Mouse (Mus musculus) neural tube, embryonic 14.5 days (tissue): Measurements from ENCODE around the gene Gm6583. TPM values are rescaled to one million over a fixed set of nuclear protein-coding genes. Genes with fewer than 3 reads are reported as not detected.
A peak's percentile ranks its signal among the peaks of the same experiment; 100 is the strongest.

Experiments used
- ATAC-seq: fragments of 200-750 bp; cut with Nextera tagmentation; 2 replicates; pipeline ENCODE4 v1.8.0; 2017; ENCODE audit warnings: low read depth, mild to moderate bottlenecking, moderate TSS enrichment, moderate library complexity
- H3K27ac ChIP-seq: fragments of 300-500 bp; sonication (generic); 2 replicates; pipeline ENCODE4 v1.5.1; 2014; ENCODE audit warnings: low read depth, mild to moderate bottlenecking, control low read depth, low read length, moderate library complexity, mixed read lengths
- H3K27me3 ChIP-seq: fragments of 300-500 bp; sonication (generic); 2 replicates; pipeline ENCODE4 v1.6.1; 2014; ENCODE audit warnings: low read length; ENCODE audit not compliant: control insufficient read depth, insufficient read depth
- H3K36me3 ChIP-seq: fragments of 300-500 bp; sonication (generic); 2 replicates; pipeline ENCODE4 v1.6.1; 2014; ENCODE audit warnings: low read length, mixed read lengths; ENCODE audit not compliant: control insufficient read depth, insufficient read depth
- H3K4me1 ChIP-seq: fragments of 300-500 bp; sonication (generic); 2 replicates; pipeline ENCODE4 v1.6.1; 2014; ENCODE audit warnings: low read length; ENCODE audit not compliant: control insufficient read depth, insufficient read depth
- H3K4me2 ChIP-seq: fragments of 300-500 bp; sonication (generic); 2 replicates; pipeline ENCODE4 v1.6.1; 2014; ENCODE audit warnings: mild to moderate bottlenecking, low read depth, low read length, control low read depth
- H3K4me3 ChIP-seq: fragments of 300-500 bp; sonication (generic); 2 replicates; pipeline ENCODE4 v1.5.1; 2014; ENCODE audit warnings: low read depth, low read length, control low read depth, mixed read lengths
- H3K9ac ChIP-seq: fragments of 300-500 bp; sonication (generic); replicated peaks from 2 replicates; pipeline ENCODE4 v1.6.1; 2014; ENCODE audit warnings: low read depth, mild to moderate bottlenecking, control low read depth, low read length, mixed read lengths
- H3K9me3 ChIP-seq: fragments of 300-500 bp; sonication (generic); 2 replicates; pipeline ENCODE4 v1.6.1; 2016; ENCODE audit warnings: low read length; ENCODE audit not compliant: control insufficient read depth
- WGBS: fragments of 180-500 bp; shearing (Covaris S2); extraction: QIAGEN DNeasy Blood & Tissue Kit; methylation state at CpG from one replicate; pipeline ENCODE4 v1.1.7; 2014; 5-methylcytosine and 5-hydroxymethylcytosine counted together
- polyA plus RNA-seq: library from polyadenylated mRNA; unstranded; fragments of >200 nt; fragmentation: Nextera tagmentation; extraction: Ambion mirVana; gene quantifications from 2 replicates; pipeline ENCODE4 v1.2.1, GENCODE M21; 2014

The Gm6583 gene
- polyA plus RNA-seq, 1 experiment from 2014 or later = 0.44 TPM

GRCm38 (mm10) chr5:112389352-112389751 is 33.5 kb upstream of the Gm6583 start:
- peaks cover 19% of the 10 kb centered on the region for H3K4me1 ChIP-seq
- peaks cover 29% of the 10 kb centered on the region for H3K36me3 ChIP-seq
- 76% methylated on average over 9 of the region's 9 CpGs for WGBS

GRCm38 (mm10) chr5:112385973-112386372 is 30.1 kb upstream of the Gm6583 start:
- H3K9ac ChIP-seq = no peak overlapping the region
- no peak for ATAC-seq
- 75% methylated on average over 2 of the region's 2 CpGs for WGBS
- H3K4me2 ChIP-seq = no peak overlapping the region
- H3K4me1 ChIP-seq = peaks cover 10% of the 10 kb centered on the region; the same call in 1 of the 2 replicates
- H3K27ac ChIP-seq = no peak overlapping the region
- no peaks in the 10 kb centered on the region for H3K27me3 ChIP-seq
- peaks cover 24% of the 10 kb centered on the region for H3K36me3 ChIP-seq
- no peaks in the 10 kb centered on the region for H3K9me3 ChIP-seq
- H3K4me3 ChIP-seq = no peak overlapping the region

More at GRCm38 (mm10) chr5:112389352-112389751, 33.5 kb upstream of the Gm6583 start:
- Histone ChIP-seq H3K27ac (no peak overlapping the region), H3K4me3 (no peak overlapping the region), H3K4me2 (no peak overlapping the region), H3K9me3 (no peaks in the 10 kb centered on the region), H3K9ac (no peak overlapping the region; the same call in 1 of the 2 replicates), H3K27me3 (no peaks in the 10 kb centered on the region)
- ATAC-seq = no peak

- peaks cover 10% of the 10 kb centered on the region; the same call in 1 of the 2 replicates for H3K4me1 ChIP-seq
- H3K27me3 ChIP-seq = no peaks in the 10 kb centered on the region
- H3K27ac ChIP-seq = no peak overlapping the region
- 93% methylated on average over 13 of the region's 13 CpGs for WGBS
- H3K36me3 ChIP-seq = peaks cover 19% of the 10 kb centered on the region; the same call in 1 of the 2 replicates
- H3K9me3 ChIP-seq = no peaks in the 10 kb centered on the region
- no peak overlapping the region for H3K4me3 ChIP-seq
- ATAC-seq = no peak
- H3K9ac ChIP-seq = no peak overlapping the region
- no peak overlapping the region for H3K4me2 ChIP-seq
Measured at GRCm38 (mm10) chr5:112384805-112385472, 29.1 kb upstream of the Gm6583 start.

- Histone ChIP-seq H3K4me2 (no peak overlapping the region), H3K27ac (no peak overlapping the region), H3K9ac (no peak overlapping the region), H3K4me1 (no peaks in the 10 kb centered on the region), H3K27me3 (no peaks in the 10 kb centered on the region), H3K36me3 (peaks cover 20% of the 10 kb centered on the region; the same call in 1 of the 2 replicates), H3K4me3 (no peak overlapping the region), H3K9me3 (no peaks in the 10 kb centered on the region)
- ATAC-seq = no peak
- WGBS = 72% methylated on average over 17 of the region's 17 CpGs
Measured at GRCm38 (mm10) chr5:112382641-112383330, 27.0 kb upstream of the Gm6583 start.

GRCm38 (mm10) chr5:112382042-112382441 is 26.2 kb upstream of the Gm6583 start:
- Histone ChIP-seq H3K27me3 (no peaks in the 10 kb centered on the region), H3K4me3 (no peak overlapping the region), H3K4me2 (no peak overlapping the region), H3K4me1 (no peaks in the 10 kb centered on the region), H3K9ac (no peak overlapping the region), H3K27ac (no peak overlapping the region), H3K36me3 (peaks cover 17% of the 10 kb centered on the region; the same call in 1 of the 2 replicates), H3K9me3 (no peaks in the 10 kb centered on the region)
- ATAC-seq = peak; percentile 38; the same call in 1 of the 2 replicates
- WGBS = 58% methylated on average over 7 of the region's 9 CpGs

- ATAC-seq = no peak
- no peak overlapping the region for H3K4me2 ChIP-seq
- H3K27ac ChIP-seq = no peak overlapping the region
- H3K27me3 ChIP-seq = no peaks in the 10 kb centered on the region
- H3K9me3 ChIP-seq = no peaks in the 10 kb centered on the region
- no peak overlapping the region for H3K4me3 ChIP-seq
- H3K9ac ChIP-seq = no peak overlapping the region
- H3K4me1 ChIP-seq = no peaks in the 10 kb centered on the region
- WGBS = 92% methylated on average over 11 of the region's 11 CpGs
- peaks cover 11% of the 10 kb centered on the region; the same call in 1 of the 2 replicates for H3K36me3 ChIP-seq
Measured at GRCm38 (mm10) chr5:112381154-112381553, 25.3 kb upstream of the Gm6583 start.

- Histone ChIP-seq H3K4me3 (no peak overlapping the region), H3K4me2 (no peak overlapping the region), H3K9me3 (no peaks in the 10 kb centered on the region), H3K9ac (no peak overlapping the region), H3K27me3 (no peaks in the 10 kb centered on the region), H3K36me3 (peaks cover 18% of the 10 kb centered on the region), H3K27ac (no peak overlapping the region), H3K4me1 (no peaks in the 10 kb centered on the region)
- ATAC-seq = no peak
- 87% methylated on average over 6 of the region's 6 CpGs for WGBS
Measured at GRCm38 (mm10) chr5:112378716-112379115, 22.9 kb upstream of the Gm6583 start.

- Histone ChIP-seq H3K4me2 (no peak overlapping the region), H3K4me3 (no peak overlapping the region), H3K4me1 (peaks cover 3% of the 10 kb centered on the region; the same call in 1 of the 2 replicates), H3K9ac (no peak overlapping the region), H3K27ac (no peak overlapping the region), H3K9me3 (no peaks in the 10 kb centered on the region), H3K27me3 (no peaks in the 10 kb centered on the region), H3K36me3 (peaks cover 18% of the 10 kb centered on the region)
- WGBS = 94% methylated on average over 1 of the region's 1 CpGs
- no peak for ATAC-seq
Measured at GRCm38 (mm10) chr5:112377380-112377779, 21.5 kb upstream of the Gm6583 start.

GRCm38 (mm10) chr5:112376111-112376510 is 20.3 kb upstream of the Gm6583 start:
- H3K4me1 ChIP-seq = peaks cover 15% of the 10 kb centered on the region
- no peaks in the 10 kb centered on the region for H3K27me3 ChIP-seq
- no peak overlapping the region for H3K27ac ChIP-seq
- WGBS = 89% methylated on average over 4 of the region's 4 CpGs
- peaks cover 19% of the 10 kb centered on the region for H3K36me3 ChIP-seq
- no peak overlapping the region for H3K9ac ChIP-seq
- no peak for ATAC-seq
- H3K4me3 ChIP-seq = no peak overlapping the region
- H3K4me2 ChIP-seq = no peak overlapping the region
- no peaks in the 10 kb centered on the region for H3K9me3 ChIP-seq
